Mouse (Mus musculus): ENCODE data around the gene Rars. TPM values are rescaled to one million over a fixed set of nuclear protein-coding genes. Genes with fewer than 3 reads are reported as not detected.
"Not testable (repeated sequence)": the region's sequence is repeated elsewhere in the genome, so short reads cannot be mapped to it uniquely, and the experiment has no call there.

Gene Rars
- polyA plus RNA-seq, 1 experiment from 2014 or later = 137 TPM

- no peak overlapping the region for H3K9ac ChIP-seq (ENCODE audit: low read depth, low read length)
- H3K27ac ChIP-seq (ENCODE audit: low read depth, low read length) = no peak overlapping the region
- H3K4me3 ChIP-seq (ENCODE audit: low read depth, low read length) = no peak overlapping the region
- WGBS = 69% methylated on average over 21 of the region's 21 CpGs
- no peaks in the 10 kb centered on the region for H3K4me1 ChIP-seq (replicated peaks; ENCODE audit: control insufficient read depth, insufficient read depth, low read length)
- no peaks in the 10 kb centered on the region for H3K27me3 ChIP-seq (replicated peaks; ENCODE audit: control insufficient read depth, insufficient read depth, low read length)
- no peak for DNase-seq (ENCODE audit: low spot score)
- H3K4me2 ChIP-seq = no peak overlapping the region
- H3K36me3 ChIP-seq (ENCODE audit: control insufficient read depth, insufficient read depth, low read length) = no peaks in the 10 kb centered on the region
- ATAC-seq (replicated peaks; ENCODE audit: low FRiP score) = no peak
- H3K9me3 ChIP-seq (ENCODE audit: control insufficient read depth, low read length) = no peaks in the 10 kb centered on the region
Measured at GRCm38 (mm10) chr11:35841738-35842325, 7.5 kb upstream of the Rars start.

- H3K9me3 ChIP-seq (ENCODE audit: control insufficient read depth, low read length); ATAC-seq (replicated peaks; ENCODE audit: low FRiP score); H3K36me3 ChIP-seq (ENCODE audit: control insufficient read depth, insufficient read depth, low read length); H3K4me3 ChIP-seq (ENCODE audit: low read depth, low read length); H3K9ac ChIP-seq (ENCODE audit: low read depth, low read length); H3K4me2 ChIP-seq; DNase-seq (ENCODE audit: low spot score); H3K27ac ChIP-seq (ENCODE audit: low read depth, low read length); H3K4me1 ChIP-seq (replicated peaks; ENCODE audit: control insufficient read depth, insufficient read depth, low read length); H3K27me3 ChIP-seq (replicated peaks; ENCODE audit: control insufficient read depth, insufficient read depth, low read length): not testable (repeated sequence)
- 88% methylated on average over 4 of the region's 4 CpGs for WGBS
Measured at GRCm38 (mm10) chr11:35840806-35841205, 6.5 kb upstream of the Rars start.

- Histone ChIP-seq H3K27me3 (replicated peaks; ENCODE audit: control insufficient read depth, insufficient read depth, low read length) (no peaks in the 10 kb centered on the region), H3K4me2 (no peak overlapping the region), H3K27ac (ENCODE audit: low read depth, low read length) (no peak overlapping the region), H3K4me1 (replicated peaks; ENCODE audit: control insufficient read depth, insufficient read depth, low read length) (no peaks in the 10 kb centered on the region), H3K9me3 (ENCODE audit: control insufficient read depth, low read length) (no peaks in the 10 kb centered on the region), H3K36me3 (ENCODE audit: control insufficient read depth, insufficient read depth, low read length) (no peaks in the 10 kb centered on the region), H3K9ac (ENCODE audit: low read depth, low read length) (no peak overlapping the region), H3K4me3 (ENCODE audit: low read depth, low read length) (no peak overlapping the region)
- ATAC-seq (replicated peaks; ENCODE audit: low FRiP score) (no peak), DNase-seq (ENCODE audit: low spot score) (no peak)
- 76% methylated on average over 7 of the region's 7 CpGs for WGBS
Measured at GRCm38 (mm10) chr11:35840282-35840681, 6.0 kb upstream of the Rars start.

GRCm38 (mm10) chr11:35838345-35839338 is 4.3 kb upstream of the Rars start:
- 28% methylated on average over 28 of the region's 28 CpGs for WGBS
- peak; percentile 85 for ATAC-seq (replicated peaks; ENCODE audit: low FRiP score)
- Histone ChIP-seq H3K4me1 (replicated peaks; ENCODE audit: control insufficient read depth, insufficient read depth, low read length) (peaks cover under 1% of the 10 kb centered on the region; the same call in 1 of the 2 replicates), H3K9ac (ENCODE audit: low read depth, low read length) (peak overlapping the region; percentile 46; the same call in 1 of the 2 replicates), H3K36me3 (ENCODE audit: control insufficient read depth, insufficient read depth, low read length) (no peaks in the 10 kb centered on the region), H3K27ac (ENCODE audit: low read depth, low read length) (no peak overlapping the region), H3K4me3 (ENCODE audit: low read depth, low read length) (peak overlapping the region; percentile 39), H3K27me3 (replicated peaks; ENCODE audit: control insufficient read depth, insufficient read depth, low read length) (no peaks in the 10 kb centered on the region), H3K4me2 (peak overlapping the region; percentile 77), H3K9me3 (ENCODE audit: control insufficient read depth, low read length) (no peaks in the 10 kb centered on the region)
- peak; percentile 89 for DNase-seq (ENCODE audit: low spot score)

- Histone ChIP-seq H3K36me3 (ENCODE audit: control insufficient read depth, insufficient read depth, low read length) (no peaks in the 10 kb centered on the region), H3K4me1 (replicated peaks; ENCODE audit: control insufficient read depth, insufficient read depth, low read length) (peaks cover 12% of the 10 kb centered on the region), H3K27ac (ENCODE audit: low read depth, low read length) (no peak overlapping the region), H3K9ac (ENCODE audit: low read depth, low read length) (peak overlapping the region; percentile 26; the same call in 1 of the 2 replicates), H3K27me3 (replicated peaks; ENCODE audit: control insufficient read depth, insufficient read depth, low read length) (no peaks in the 10 kb centered on the region), H3K9me3 (ENCODE audit: control insufficient read depth, low read length) (no peaks in the 10 kb centered on the region), H3K4me3 (ENCODE audit: low read depth, low read length) (peak overlapping the region; percentile 39; the same call in 1 of the 2 replicates), H3K4me2 (peak overlapping the region; percentile 77)
- WGBS = 69% methylated on average over 5 of the region's 5 CpGs
- ATAC-seq (replicated peaks; ENCODE audit: low FRiP score) (no peak), DNase-seq (ENCODE audit: low spot score) (no peak)
Measured at GRCm38 (mm10) chr11:35837156-35838126, 3.1 kb upstream of the Rars start.

GRCm38 (mm10) chr11:35833270-35833669 is 1.0 kb downstream of the Rars start:
- Histone ChIP-seq H3K4me2 (peak overlapping the region; percentile 83), H3K9me3 (ENCODE audit: control insufficient read depth, low read length) (no peaks in the 10 kb centered on the region), H3K9ac (ENCODE audit: low read depth, low read length) (peak overlapping the region; percentile 90), H3K36me3 (ENCODE audit: control insufficient read depth, insufficient read depth, low read length) (peaks cover 21% of the 10 kb centered on the region; the same call in 1 of the 2 replicates), H3K4me3 (ENCODE audit: low read depth, low read length) (peak overlapping the region; percentile 98), H3K27me3 (replicated peaks; ENCODE audit: control insufficient read depth, insufficient read depth, low read length) (no peaks in the 10 kb centered on the region), H3K27ac (ENCODE audit: low read depth, low read length) (no peak overlapping the region), H3K4me1 (replicated peaks; ENCODE audit: control insufficient read depth, insufficient read depth, low read length) (peaks cover 14% of the 10 kb centered on the region)
- DNase-seq (ENCODE audit: low spot score) (no peak), ATAC-seq (replicated peaks; ENCODE audit: low FRiP score) (no peak)
- 40% methylated on average over 6 of the region's 6 CpGs for WGBS

- peak overlapping the region; percentile 83; the same call in 1 of the 2 replicates for H3K4me2 ChIP-seq
- 51% methylated on average over 4 of the region's 4 CpGs for WGBS
- no peaks in the 10 kb centered on the region for H3K9me3 ChIP-seq (ENCODE audit: control insufficient read depth, low read length)
- H3K4me1 ChIP-seq (replicated peaks; ENCODE audit: control insufficient read depth, insufficient read depth, low read length) = peaks cover 14% of the 10 kb centered on the region
- H3K9ac ChIP-seq (ENCODE audit: low read depth, low read length) = no peak overlapping the region
- no peak for DNase-seq (ENCODE audit: low spot score)
- H3K4me3 ChIP-seq (ENCODE audit: low read depth, low read length) = no peak overlapping the region
- no peaks in the 10 kb centered on the region for H3K27me3 ChIP-seq (replicated peaks; ENCODE audit: control insufficient read depth, insufficient read depth, low read length)
- peaks cover 28% of the 10 kb centered on the region; the same call in 1 of the 2 replicates for H3K36me3 ChIP-seq (ENCODE audit: control insufficient read depth, insufficient read depth, low read length)
- ATAC-seq (replicated peaks; ENCODE audit: low FRiP score) = no peak
- no peak overlapping the region for H3K27ac ChIP-seq (ENCODE audit: low read depth, low read length)
Measured at GRCm38 (mm10) chr11:35832139-35832538, 2.2 kb downstream of the Rars start.

- WGBS = 86% methylated on average over 6 of the region's 6 CpGs
- Histone ChIP-seq H3K9ac (ENCODE audit: low read depth, low read length) (no peak overlapping the region), H3K27me3 (replicated peaks; ENCODE audit: control insufficient read depth, insufficient read depth, low read length) (no peaks in the 10 kb centered on the region), H3K4me3 (ENCODE audit: low read depth, low read length) (no peak overlapping the region), H3K9me3 (ENCODE audit: control insufficient read depth, low read length) (no peaks in the 10 kb centered on the region), H3K36me3 (ENCODE audit: control insufficient read depth, insufficient read depth, low read length) (peaks cover 53% of the 10 kb centered on the region; the same call in 1 of the 2 replicates), H3K27ac (ENCODE audit: low read depth, low read length) (no peak overlapping the region), H3K4me2 (no peak overlapping the region), H3K4me1 (replicated peaks; ENCODE audit: control insufficient read depth, insufficient read depth, low read length) (peaks cover 4% of the 10 kb centered on the region)
- ATAC-seq (replicated peaks; ENCODE audit: low FRiP score) (no peak), DNase-seq (ENCODE audit: low spot score) (no peak)
Measured at GRCm38 (mm10) chr11:35827714-35828113, 6.6 kb downstream of the Rars start.
